8 mouse cellular contexts compared by ENCODE assay signal in the genomic region with DNA sequence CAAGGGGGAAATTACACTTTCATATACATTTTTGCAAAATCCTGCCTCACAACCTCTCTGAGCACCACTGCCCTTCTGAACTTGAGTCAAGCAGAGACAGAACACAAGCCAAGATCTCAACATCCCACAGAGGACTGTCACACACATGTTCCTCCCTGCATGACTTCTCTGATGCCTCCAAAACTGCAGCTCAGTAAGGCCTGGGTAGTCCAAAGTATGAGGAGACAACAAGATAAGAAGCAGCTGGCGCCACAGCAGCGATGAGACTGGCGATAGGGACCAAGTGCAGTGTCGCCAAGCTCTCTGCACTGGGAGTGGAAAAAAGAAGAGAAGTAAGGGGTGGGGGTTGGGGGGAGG. TPM values are rescaled to one million over a fixed set of nuclear protein-coding genes. Genes with fewer than 3 reads are reported as not detected.
DNase-seq lines count a peak whose midpoint lies in the region; ATAC-seq and TF ChIP-seq lines count a peak whose summit lies in the region.

No protein-coding gene starts in this region.

- H3K4me1 ChIP-seq in testis, adult 2 months (ENCODE audit: control insufficient read depth, insufficient read depth, low read length) = peaks cover 3% of the 10 kb centered on the region; the same call in 1 of the 2 replicates
- H3K4me1 ChIP-seq in liver, adult 2 months (ENCODE audit: control insufficient read depth, insufficient read depth, low read length) = 0 out of 2 replicates have a peak, but pooled peaks cover 2% of the 10 kb centered on the region
- peaks cover 10% of the 10 kb centered on the region for H3K4me1 ChIP-seq in midbrain, embryonic 16.5 days (ENCODE audit: control insufficient read depth, insufficient read depth, low read length)

- no peaks in the 10 kb centered on the region for H3K36me3 ChIP-seq in testis, adult 2 months (ENCODE audit: control insufficient read depth, insufficient read depth, low read length)
- no peaks in the 10 kb centered on the region for H3K36me3 ChIP-seq in liver, adult 2 months (ENCODE audit: control insufficient read depth, insufficient read depth, low read length)
- no peaks in the 10 kb centered on the region for H3K36me3 ChIP-seq in midbrain, embryonic 16.5 days (ENCODE audit: control insufficient read depth, insufficient read depth, low read length)

- ATAC-seq in cerebellum, adult (ENCODE audit: insufficient number of reproducible peaks, low FRiP score, low TSS enrichment) = peak; percentile 9; the same call in 1 of the 2 replicates
- peak; percentile 6; the same call in 1 of the 2 replicates for ATAC-seq in granulocyte monocyte progenitor cell, adult 5-6 weeks (replicated peaks; ENCODE audit: poor library complexity, severe bottlenecking)
- no peak for ATAC-seq in midbrain, embryonic 16.5 days

- H3K9ac ChIP-seq in liver, adult 2 months (ENCODE audit: low read depth, low read length) = no peak overlapping the region
- peak overlapping the region; percentile 95 for H3K9ac ChIP-seq in midbrain, embryonic 16.5 days (ENCODE audit: low read depth, low read length)

- H3K27me3 ChIP-seq in testis, adult 2 months (ENCODE audit: control insufficient read depth, insufficient read depth, low read length) = no peaks in the 10 kb centered on the region
- H3K27me3 ChIP-seq in liver, adult 2 months (ENCODE audit: control insufficient read depth, insufficient read depth, low read length) = no peaks in the 10 kb centered on the region
- H3K27me3 ChIP-seq in midbrain, embryonic 16.5 days (ENCODE audit: control insufficient read depth, insufficient read depth, low read depth, low read length) = no peaks in the 10 kb centered on the region

- TF ChIP-seq POLR2A in testis, adult 2 months (IDR thresholded peaks at IDR 0.05; ENCODE audit: control insufficient read depth, low read depth, low read length) = no peak
- no peak for TF ChIP-seq POLR2A in liver, adult 2 months (IDR thresholded peaks at IDR 0.05; ENCODE audit: extremely low read depth, insufficient read depth, low read length)

- peak overlapping the region; percentile 84 for H3K4me3 ChIP-seq in testis, adult 2 months (ENCODE audit: control insufficient read depth, low read depth, low read length)
- peak overlapping the region; percentile 71; the same call in 1 of the 2 replicates for H3K4me3 ChIP-seq in liver, adult 2 months (ENCODE audit: insufficient read depth, low read depth, low read length)
- H3K4me3 ChIP-seq in midbrain, embryonic 16.5 days (ENCODE audit: low read depth, low read length) = peak overlapping the region; percentile 83

- peak overlapping the region; percentile 80 for H3K4me2 ChIP-seq in midbrain, embryonic 16.5 days (ENCODE audit: low read length)

- no peak for TF ChIP-seq CTCF in testis, adult 2 months (IDR thresholded peaks at IDR 0.05; ENCODE audit: control insufficient read depth, insufficient read depth, insufficient replicate concordance, low read depth, low read length)
- TF ChIP-seq CTCF in liver, adult 2 months (IDR thresholded peaks at IDR 0.05; ENCODE audit: low read depth, low read length) = no peak

- WGBS in liver, adult 2 months = 15% methylated on average over 4 of the region's 4 CpGs
- 0% methylated on average over 4 of the region's 4 CpGs for WGBS in midbrain, embryonic 16.5 days

- H3K9me3 ChIP-seq in midbrain, embryonic 16.5 days (replicated peaks; ENCODE audit: control insufficient read depth, low read length, poor library complexity, severe bottlenecking) = no peaks in the 10 kb centered on the region

- no peaks in the 10 kb centered on the region for H3K79me2 ChIP-seq in liver, adult 2 months (ENCODE audit: control insufficient read depth, insufficient read depth, low read length)

- DNase-seq in cerebellum, postnatal 10 days = no peak
- no peak for DNase-seq in testis, postnatal 14 days (ENCODE audit: low spot score)
- DNase-seq in liver, adult 2 months (ENCODE audit: extremely low read depth, low read depth, low spot score) = no peak
- DNase-seq in urinary bladder, postnatal 4 days (ENCODE audit: low spot score in 2 of 2) = no peak

- no peak overlapping the region for H3K27ac ChIP-seq in testis, adult 2 months (ENCODE audit: control insufficient read depth, insufficient read depth, low read depth, low read length)
- no peak overlapping the region for H3K27ac ChIP-seq in liver, adult 2 months (replicated peaks; ENCODE audit: insufficient read depth, low read depth, low read length)
- H3K27ac ChIP-seq in midbrain, embryonic 16.5 days (ENCODE audit: low read length) = peak overlapping the region; percentile 90

RNA-seq across cellular contexts. Expression of gene Nxpe3, which starts 0.6 kb away (rescaled TPM):
- polyA plus RNA-seq in testis, adult 2 months (2012; rRNA removed) = 8.5 and 8.8 TPM in 2 replicates
- 4.9 and 7.3 TPM in 2 replicates for total RNA-seq in granulocyte monocyte progenitor cell, adult 5-6 weeks (2014; fragmentation: Nextera tagmentation)
- total RNA-seq in granulocyte monocyte progenitor cell, adult 5-6 weeks (2017) = 4.2 and 6.1 TPM in 2 replicates
- 0.34 and 0.37 TPM in 2 replicates for total RNA-seq in liver, adult 2 months (2014; rRNA removed)
- 0.06 and 0.12 TPM in 2 replicates for polyA plus RNA-seq in liver, adult 2 months (2012; rRNA removed)
- polyA plus RNA-seq in midbrain, embryonic 16.5 days (2015; fragmentation: Nextera tagmentation; extraction: Ambion mirVana) = 1.8 and 2.0 TPM in 2 replicates

RNA-seq across cellular contexts. Expression of gene Cep97, which starts 40.1 kb away (rescaled TPM):
- polyA plus RNA-seq in testis, adult 2 months (2012; rRNA removed) = 2.2 and 3.0 TPM in 2 replicates
- 15.2 and 16.5 TPM in 2 replicates for total RNA-seq in granulocyte monocyte progenitor cell, adult 5-6 weeks (2014; fragmentation: Nextera tagmentation)
- 17.0 and 25.5 TPM in 2 replicates for total RNA-seq in granulocyte monocyte progenitor cell, adult 5-6 weeks (2017)
- 1.7 and 1.9 TPM in 2 replicates for total RNA-seq in liver, adult 2 months (2014; rRNA removed)
- 0.39 and 0.91 TPM in 2 replicates for polyA plus RNA-seq in liver, adult 2 months (2012; rRNA removed)
- polyA plus RNA-seq in midbrain, embryonic 16.5 days (2015; fragmentation: Nextera tagmentation; extraction: Ambion mirVana) = 12.1 and 12.2 TPM in 2 replicates

RNA-seq across cellular contexts. Expression of gene Nfkbiz, which starts 55.8 kb away (rescaled TPM):
- 4.5 and 4.6 TPM in 2 replicates for polyA plus RNA-seq in testis, adult 2 months (2012; rRNA removed)
- 3.4 and 5.0 TPM in 2 replicates for total RNA-seq in granulocyte monocyte progenitor cell, adult 5-6 weeks (2014; fragmentation: Nextera tagmentation)
- 16.2 and 16.4 TPM in 2 replicates for total RNA-seq in granulocyte monocyte progenitor cell, adult 5-6 weeks (2017)
- 3.7 and 4.2 TPM in 2 replicates for total RNA-seq in liver, adult 2 months (2014; rRNA removed)
- 4.1 and 4.5 TPM in 2 replicates for polyA plus RNA-seq in liver, adult 2 months (2012; rRNA removed)
- polyA plus RNA-seq in midbrain, embryonic 16.5 days (2015; fragmentation: Nextera tagmentation; extraction: Ambion mirVana) = 1.1 and 1.3 TPM in 2 replicates
